Mouse (Mus musculus) forebrain, embryonic 16.5 days (tissue): ENCODE results near the gene Itln1. TPM values are rescaled to one million over a fixed set of nuclear protein-coding genes. Genes with fewer than 3 reads are reported as not detected.
"Not testable (repeated sequence)": the region's sequence is repeated elsewhere in the genome, so short reads cannot be mapped to it uniquely, and the experiment has no call there.

ENCODE experiments used
- ATAC-seq: fragments of 200-750 bp; cut with Nextera tagmentation; 2 replicates; pipeline ENCODE4 v1.8.0; 2017; ENCODE audit warnings: mild to moderate bottlenecking, moderate library complexity
- H3K27ac ChIP-seq: fragments of 300-500 bp; sonication (generic); 2 replicates; pipeline ENCODE4 v1.5.1; 2014; ENCODE audit warnings: low read length, control low read depth
- H3K27me3 ChIP-seq: fragments of 300-500 bp; sonication (generic); replicated peaks from 2 replicates; pipeline ENCODE4 v1.6.1; 2014; ENCODE audit warnings: low read length; ENCODE audit not compliant: control insufficient read depth, insufficient read depth
- H3K36me3 ChIP-seq: fragments of 300-500 bp; sonication (generic); 2 replicates; pipeline ENCODE4 v1.6.1; 2014; ENCODE audit not compliant: control insufficient read depth, insufficient read depth
- H3K4me1 ChIP-seq: fragments of 300-500 bp; sonication (generic); replicated peaks from 2 replicates; pipeline ENCODE4 v1.6.1; 2014; ENCODE audit warnings: low read length; ENCODE audit not compliant: control insufficient read depth, insufficient read depth
- H3K4me2 ChIP-seq: fragments of 300-500 bp; sonication (generic); 2 replicates; pipeline ENCODE4 v1.6.1; 2014; ENCODE audit warnings: mild to moderate bottlenecking, low read length, control low read depth
- H3K4me3 ChIP-seq: fragments of 300-500 bp; sonication (generic); replicated peaks from 2 replicates; pipeline ENCODE4 v1.5.1; 2014; ENCODE audit warnings: mild to moderate bottlenecking, low read length, control low read depth
- H3K9ac ChIP-seq: fragments of 300-500 bp; sonication (generic); replicated peaks from 2 replicates; pipeline ENCODE4 v1.6.1; 2014; ENCODE audit warnings: low read depth, low read length, control low read depth
- H3K9me3 ChIP-seq: fragments of 300-500 bp; sonication (generic); 2 replicates; pipeline ENCODE4 v1.6.1; 2016; ENCODE audit warnings: low read length; ENCODE audit not compliant: control insufficient read depth
- WGBS: fragments of 180-500 bp; shearing (Covaris S2); extraction: QIAGEN DNeasy Blood & Tissue Kit; methylation state at CpG from one replicate; pipeline ENCODE4 v1.1.7; 2014; 5-methylcytosine and 5-hydroxymethylcytosine counted together
- polyA plus RNA-seq: library from polyadenylated mRNA; unstranded; fragments of >200 nt; fragmentation: Nextera tagmentation; extraction: Ambion mirVana; gene quantifications from 2 replicates; pipeline ENCODE4 v1.2.1, GENCODE M21; 2015

Itln1 gene
- polyA plus RNA-seq, 1 experiment from 2014 or later: not detected

DNA sequence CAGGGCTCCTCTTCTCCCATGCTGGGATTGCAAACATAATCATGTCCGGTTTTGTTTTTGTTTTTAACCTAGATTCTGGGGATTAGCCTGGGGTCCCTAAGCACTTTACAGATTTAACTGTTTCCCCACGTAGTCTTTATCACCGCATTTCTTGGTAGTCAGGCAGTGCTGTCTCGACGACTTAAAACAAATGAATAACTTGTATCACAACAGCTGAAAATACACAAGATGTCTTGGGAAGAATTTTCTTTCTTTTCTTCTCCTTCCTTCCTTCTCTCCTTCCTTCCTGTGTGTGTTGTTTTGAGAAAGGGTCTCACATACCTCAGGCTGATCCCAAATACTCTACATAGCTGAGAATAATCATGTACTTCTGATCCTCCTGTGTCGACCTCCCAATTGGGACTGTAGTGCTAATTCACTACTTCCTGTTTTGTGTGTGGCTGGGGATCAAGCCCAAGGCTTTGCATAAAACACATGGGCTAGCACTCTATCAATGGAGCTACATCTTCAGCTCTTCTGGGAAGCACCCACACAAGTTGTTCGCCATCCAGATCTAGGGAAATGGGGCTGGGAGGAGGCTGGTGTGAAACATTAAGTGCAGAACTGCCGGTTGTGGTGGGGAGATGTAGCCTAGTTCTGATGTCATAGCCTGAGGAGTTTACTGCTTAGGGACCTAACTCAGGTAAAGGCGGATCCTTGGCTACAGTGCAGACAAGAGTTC, 61.0 kb downstream of the Itln1 start:
- Histone ChIP-seq H3K4me2 (no peak overlapping the region), H3K9ac (no peak overlapping the region), H3K4me1 (no peaks in the 10 kb centered on the region), H3K27me3 (no peaks in the 10 kb centered on the region), H3K9me3 (no peaks in the 10 kb centered on the region), H3K36me3 (no peaks in the 10 kb centered on the region), H3K27ac (no peak overlapping the region), H3K4me3 (no peak overlapping the region)
- no peak for ATAC-seq
- WGBS: 80% methylated on average over 9 of the region's 9 CpGs

DNA sequence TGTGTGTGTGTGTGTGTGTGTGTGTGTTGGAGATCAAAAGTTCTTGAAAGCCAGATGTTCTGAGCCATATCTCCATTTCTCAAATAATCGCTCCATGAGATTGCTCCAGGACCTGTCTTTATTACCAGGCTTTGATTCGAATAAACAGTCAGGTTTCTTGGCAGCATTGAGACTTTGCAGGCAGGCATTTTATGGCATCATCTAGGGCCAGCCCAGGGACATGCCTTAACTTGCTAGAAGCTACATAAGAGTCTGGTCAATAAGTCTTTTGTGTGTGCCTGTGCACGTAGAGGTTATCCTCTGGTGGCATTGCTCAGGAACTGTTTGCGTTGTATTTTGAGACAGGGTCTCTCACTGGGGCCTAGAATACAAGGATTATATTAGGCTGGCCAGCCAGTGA, 61.6 kb downstream of the Itln1 start:
- Histone ChIP-seq H3K27ac (no peak overlapping the region), H3K27me3 (no peaks in the 10 kb centered on the region), H3K4me3 (no peak overlapping the region), H3K36me3 (no peaks in the 10 kb centered on the region), H3K4me2 (no peak overlapping the region), H3K9ac (no peak overlapping the region), H3K9me3 (no peaks in the 10 kb centered on the region), H3K4me1 (no peaks in the 10 kb centered on the region)
- ATAC-seq: no peak
- 80% methylated on average over 4 of the region's 4 CpGs for WGBS

DNA sequence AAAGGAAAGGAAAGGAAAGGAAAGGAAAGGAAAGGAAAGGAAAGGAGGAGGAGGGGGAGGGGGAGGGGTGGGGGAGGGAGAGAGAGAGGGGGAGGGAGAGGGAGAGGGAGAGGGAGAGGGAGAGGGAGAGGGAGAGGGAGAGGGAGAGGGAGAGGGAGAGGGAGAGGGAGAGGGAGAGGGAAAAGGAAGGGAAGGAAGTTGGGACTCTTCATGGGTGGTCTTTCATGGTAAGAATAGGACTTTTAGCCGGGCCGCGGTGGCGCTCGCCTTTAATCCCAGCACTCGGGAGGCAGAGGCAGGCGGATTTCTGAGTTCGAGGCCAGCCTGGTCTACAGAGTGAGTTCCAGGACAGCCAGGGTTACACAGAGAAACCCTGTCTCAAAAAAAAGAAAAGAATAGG, 63.2 kb downstream of the Itln1 start:
- not testable (repeated sequence) for H3K36me3 ChIP-seq, H3K4me2 ChIP-seq, H3K4me3 ChIP-seq, H3K4me1 ChIP-seq, H3K27ac ChIP-seq, H3K9ac ChIP-seq, H3K9me3 ChIP-seq, H3K27me3 ChIP-seq, ATAC-seq
- 88% methylated on average over 7 of the region's 8 CpGs for WGBS

DNA sequence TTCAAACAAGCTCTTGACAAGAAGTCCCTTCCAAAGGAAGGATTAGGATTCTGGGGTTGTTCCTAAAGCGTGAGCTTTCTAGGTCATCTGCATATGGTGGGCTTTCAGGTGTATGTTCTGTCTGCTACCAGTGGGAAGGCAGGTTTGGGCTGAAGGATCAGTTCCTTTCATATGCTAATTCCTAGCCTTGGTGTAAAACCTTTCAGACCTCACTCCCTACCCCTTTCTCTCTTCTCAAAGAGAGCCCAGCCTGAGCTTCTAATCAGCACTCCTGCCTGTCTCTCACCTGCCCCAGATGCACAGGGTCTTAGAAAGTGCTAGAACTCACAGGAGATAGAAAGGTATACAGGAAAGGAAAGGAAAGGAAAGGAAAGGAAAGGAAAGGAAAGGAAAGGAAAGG, 63.6 kb downstream of the Itln1 start:
- ATAC-seq: no peak
- H3K9ac ChIP-seq: no peak overlapping the region
- H3K27ac ChIP-seq: no peak overlapping the region
- H3K9me3 ChIP-seq: no peaks in the 10 kb centered on the region
- no peak overlapping the region for H3K4me2 ChIP-seq
- H3K27me3 ChIP-seq: no peaks in the 10 kb centered on the region
- WGBS: 37% methylated on average over 1 of the region's 1 CpGs
- no peak overlapping the region for H3K4me3 ChIP-seq
- H3K36me3 ChIP-seq: no peaks in the 10 kb centered on the region
- H3K4me1 ChIP-seq: no peaks in the 10 kb centered on the region

DNA sequence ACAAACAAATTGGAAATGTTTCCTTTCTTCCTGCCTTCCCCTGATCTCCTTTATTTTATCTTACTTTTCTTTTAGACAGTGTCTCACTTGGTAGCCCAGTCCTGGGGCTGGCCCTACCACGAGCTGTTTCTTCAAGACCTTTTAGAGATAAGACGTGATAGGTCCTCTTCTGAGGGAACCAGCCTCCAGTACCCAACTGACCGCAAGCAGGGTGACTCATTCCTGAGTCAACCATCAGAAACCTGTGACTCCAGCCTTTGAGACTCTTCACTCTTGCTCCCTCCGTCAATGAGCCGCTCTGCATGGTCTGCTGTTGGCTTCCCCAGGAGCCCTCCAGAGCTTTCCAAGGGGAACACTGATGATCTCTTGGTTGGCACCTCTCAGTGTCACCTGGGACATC, 64.2 kb downstream of the Itln1 start:
- Histone ChIP-seq H3K9me3 (no peaks in the 10 kb centered on the region), H3K4me3 (no peak overlapping the region), H3K27me3 (no peaks in the 10 kb centered on the region), H3K4me2 (no peak overlapping the region), H3K27ac (no peak overlapping the region), H3K4me1 (no peaks in the 10 kb centered on the region), H3K9ac (no peak overlapping the region), H3K36me3 (no peaks in the 10 kb centered on the region)
- WGBS: 93% methylated on average over 5 of the region's 5 CpGs
- no peak for ATAC-seq

DNA sequence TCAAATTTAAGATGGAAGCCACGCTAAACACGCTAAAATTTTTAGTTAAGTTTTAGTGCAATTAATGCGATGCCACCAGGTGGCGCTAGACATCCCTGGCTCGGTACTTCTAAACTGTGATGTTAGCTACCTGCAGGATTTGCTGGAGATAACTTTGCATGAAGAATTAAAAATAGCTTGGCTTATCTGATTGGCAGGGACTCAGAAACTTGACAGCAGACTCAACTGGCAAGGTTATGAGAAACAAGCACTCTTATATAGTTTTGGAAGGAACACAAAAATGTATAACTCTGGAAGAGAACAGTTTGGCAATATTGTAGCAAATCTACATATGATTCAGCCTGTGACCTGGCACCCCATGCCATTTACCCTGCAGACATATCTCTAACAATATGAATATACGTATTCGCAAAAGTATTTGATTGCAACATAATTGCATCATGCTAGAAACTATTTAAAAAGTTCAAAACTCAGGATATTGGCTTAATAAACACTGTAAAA, 64.7 kb downstream of the Itln1 start:
- Histone ChIP-seq H3K36me3 (no peaks in the 10 kb centered on the region), H3K4me1 (no peaks in the 10 kb centered on the region), H3K27me3 (no peaks in the 10 kb centered on the region), H3K4me3 (no peak overlapping the region), H3K9ac (no peak overlapping the region), H3K9me3 (no peaks in the 10 kb centered on the region), H3K27ac (no peak overlapping the region), H3K4me2 (no peak overlapping the region)
- no peak for ATAC-seq
- 31% methylated on average over 7 of the region's 7 CpGs for WGBS

DNA sequence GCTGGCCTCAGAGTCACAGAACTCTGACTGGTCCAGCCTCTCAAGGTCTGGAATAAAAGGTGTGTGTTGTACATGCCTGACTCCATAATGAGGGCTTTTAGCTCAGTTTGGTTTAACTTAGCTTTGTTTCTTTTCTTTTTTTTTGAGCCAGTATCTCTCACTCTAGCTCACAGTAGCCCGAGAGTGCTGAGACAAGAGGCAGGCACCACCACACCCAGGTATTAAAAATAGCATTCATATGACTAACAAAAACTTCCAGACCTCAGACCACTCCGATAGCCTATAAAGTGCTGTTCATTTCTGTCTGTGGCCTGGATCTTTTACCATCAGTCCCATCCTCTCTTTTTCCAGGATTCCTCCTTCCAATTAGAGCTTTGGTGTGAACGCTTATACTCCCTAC, 65.4 kb downstream of the Itln1 start:
- no peak overlapping the region for H3K27ac ChIP-seq
- no peak overlapping the region for H3K4me3 ChIP-seq
- no peak overlapping the region for H3K4me2 ChIP-seq
- H3K27me3 ChIP-seq: no peaks in the 10 kb centered on the region
- WGBS: 94% methylated on average over 3 of the region's 3 CpGs
- no peaks in the 10 kb centered on the region for H3K4me1 ChIP-seq
- no peak for ATAC-seq
- no peaks in the 10 kb centered on the region for H3K9me3 ChIP-seq
- H3K36me3 ChIP-seq: no peaks in the 10 kb centered on the region
- H3K9ac ChIP-seq: no peak overlapping the region

Other genes starting within 250 kb of the Itln1 start
- gene Usp21, start 247.3 kb downstream of the Itln1 start, polyA plus RNA-seq: 126 and 130 TPM in 2 replicates
- 93.5 and 102 TPM in 2 replicates for gene Ufc1, start 240.3 kb downstream of the Itln1 start, polyA plus RNA-seq
- gene Dedd, start 206.1 kb downstream of the Itln1 start, polyA plus RNA-seq: 55.5 and 61.7 TPM in 2 replicates
- gene Nit1, start 189.6 kb downstream of the Itln1 start, polyA plus RNA-seq: 55.7 and 62.7 TPM in 2 replicates
- 118 and 156 TPM in 2 replicates for gene Pfdn2, start 189.6 kb downstream of the Itln1 start, polyA plus RNA-seq
- gene Klhdc9, start 174.5 kb downstream of the Itln1 start, polyA plus RNA-seq: 2.7 and 3.1 TPM in 2 replicates
- gene Nectin4, start 165.2 kb downstream of the Itln1 start, polyA plus RNA-seq: 0.67 and 1.1 TPM in 2 replicates
- gene Arhgap30, start 146.3 kb downstream of the Itln1 start, polyA plus RNA-seq: 0.48 and 0.81 TPM in 2 replicates
- gene Usf1, start 124.0 kb downstream of the Itln1 start, polyA plus RNA-seq: 207 and 226 TPM in 2 replicates
- 10.1 and 11.4 TPM in 2 replicates for gene Tstd1, start 116.4 kb downstream of the Itln1 start, polyA plus RNA-seq
- gene F11r, start 97.8 kb downstream of the Itln1 start, polyA plus RNA-seq: 7.8 and 10.2 TPM in 2 replicates
- gene Alyref2, start 31.8 kb downstream of the Itln1 start, polyA plus RNA-seq: 32.6 and 33.2 TPM in 2 replicates
- gene Cd244a, start 23.9 kb upstream of the Itln1 start, polyA plus RNA-seq: not detected in 2 replicates
- 0.20 TPM in 1 of 2 replicates, not detected in the other for gene Ly9, start 72.1 kb upstream of the Itln1 start, polyA plus RNA-seq
- gene Slamf7, start 117.7 kb upstream of the Itln1 start, polyA plus RNA-seq: not detected in 2 replicates
- 0.49 and 1.2 TPM in 2 replicates for gene Cd48, start 146.7 kb upstream of the Itln1 start, polyA plus RNA-seq
- gene Slamf1, start 231.8 kb upstream of the Itln1 start, polyA plus RNA-seq: 0.10 and 0.24 TPM in 2 replicates